Mouse (Mus musculus) CD8-positive naive resting alpha-beta T cell, adult 2 months (primary cell): ENCODE measurements around the gene Apela.

Source experiments
- DNase-seq, 2 experiments: peaks; one replicate each; pipeline ENCODE4 v3.0.0; 2022; ENCODE audit warnings: low read depth in 2 of 2, low spot score in 2 of 2

The Apela gene

DNA sequence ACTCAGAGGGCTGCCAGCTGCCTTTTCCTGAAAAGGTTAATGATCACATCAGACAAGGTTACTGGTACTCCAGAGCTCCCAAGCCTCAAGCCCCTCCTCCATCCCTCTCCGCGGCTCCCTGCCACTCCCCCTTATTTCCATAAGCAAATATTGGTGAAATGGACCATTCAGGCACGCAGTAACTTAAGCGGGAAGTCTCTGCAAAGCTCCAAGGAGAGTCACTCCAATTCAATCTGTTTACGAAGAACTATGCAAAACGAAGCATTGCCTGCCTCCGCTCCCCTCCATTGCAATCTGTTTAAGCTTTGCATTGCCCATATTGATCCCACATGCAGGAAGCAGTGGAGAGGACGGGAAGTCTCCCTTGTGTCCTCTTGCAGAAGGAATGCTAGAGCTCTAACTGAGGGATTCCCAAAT lies at the start of gene Apela:
TSS of gene Apela (minus strand) at position 220 of the 417 bp plus-strand sequence.
- DNase-seq = no peak

DNA sequence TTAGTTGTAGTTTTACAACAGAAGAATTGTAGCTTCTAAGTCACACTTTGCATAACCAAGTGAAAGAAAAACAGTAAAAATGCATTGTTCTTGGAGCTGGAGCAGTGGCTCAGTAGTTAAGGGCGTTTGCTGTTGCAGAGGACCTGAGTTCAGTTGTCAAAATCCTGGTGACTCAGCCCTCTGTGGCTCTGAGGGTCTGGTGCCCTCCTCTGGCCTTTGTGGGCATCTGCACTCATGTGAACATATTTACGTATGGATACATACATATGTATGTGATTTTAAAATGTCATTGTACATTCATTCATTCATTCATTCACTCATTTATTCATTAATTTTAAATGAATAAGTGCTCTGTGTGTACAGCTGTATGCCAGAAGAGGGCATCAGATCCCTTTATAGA lies 48.5 kb upstream of the Apela start:
- no peak for DNase-seq

DNA sequence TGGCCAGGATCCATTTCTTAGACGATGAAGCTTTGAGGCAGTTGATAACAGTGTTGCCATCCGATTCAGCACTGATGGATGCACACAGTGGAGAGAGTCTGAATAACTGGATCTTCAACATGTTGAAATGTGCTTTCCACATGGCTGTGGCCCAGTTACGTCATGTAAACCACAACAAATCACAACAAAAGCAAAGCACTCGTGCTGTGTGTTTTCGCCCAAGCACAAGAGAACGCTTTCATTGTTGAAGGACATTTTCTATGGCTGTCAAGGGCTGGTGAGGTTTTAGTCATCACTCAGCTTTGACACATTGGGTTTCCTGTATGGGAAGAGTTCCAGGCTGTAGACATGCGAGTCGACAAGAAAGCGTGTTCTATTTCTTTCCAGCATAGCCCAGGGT lies 43.6 kb upstream of the Apela start:
- no peak for DNase-seq

DNA sequence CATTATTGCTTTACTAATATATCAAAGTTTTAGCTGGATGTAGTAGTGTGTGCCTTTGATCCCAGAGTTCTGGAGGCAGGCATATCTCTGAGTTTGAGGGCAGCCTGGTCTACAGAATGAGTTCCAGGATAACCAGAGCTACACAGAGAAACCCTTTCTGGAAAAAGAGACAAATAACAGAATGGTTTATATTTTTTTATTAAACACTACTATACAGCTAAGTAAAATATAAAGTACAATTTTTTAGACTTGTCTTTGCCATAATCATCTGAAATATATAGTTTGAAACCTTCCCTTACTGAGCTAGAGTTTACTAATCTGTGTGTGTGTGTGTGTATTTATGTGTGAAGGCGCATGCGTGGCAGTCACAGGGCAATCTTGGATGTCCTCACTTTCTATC lies 37.6 kb upstream of the Apela start, which contains the start of gene Gm10663:
TSS of gene Gm10663 (plus strand) at position 301 of the 400 bp plus-strand sequence.
- no peak for DNase-seq

DNA sequence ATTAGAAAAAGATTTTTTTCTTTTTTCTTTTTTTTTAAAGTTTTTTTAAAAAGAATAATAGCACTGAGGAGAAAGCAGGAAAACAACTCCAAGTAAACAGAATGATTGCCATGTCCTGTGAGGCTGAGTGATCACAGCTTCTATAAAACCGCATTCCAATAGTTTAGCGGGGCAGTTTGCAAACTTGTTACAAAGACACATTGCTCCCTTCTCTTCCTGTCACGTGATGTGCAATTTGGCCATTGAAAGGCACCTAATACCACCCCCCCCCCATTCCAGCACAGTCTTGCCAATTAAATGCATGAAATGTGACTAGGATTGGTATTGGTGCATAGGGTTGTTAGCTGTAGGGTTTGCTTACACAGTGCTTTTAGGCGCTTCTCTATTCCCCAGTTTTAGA lies 33.9 kb upstream of the Apela start:
- DNase-seq = no peak

DNA sequence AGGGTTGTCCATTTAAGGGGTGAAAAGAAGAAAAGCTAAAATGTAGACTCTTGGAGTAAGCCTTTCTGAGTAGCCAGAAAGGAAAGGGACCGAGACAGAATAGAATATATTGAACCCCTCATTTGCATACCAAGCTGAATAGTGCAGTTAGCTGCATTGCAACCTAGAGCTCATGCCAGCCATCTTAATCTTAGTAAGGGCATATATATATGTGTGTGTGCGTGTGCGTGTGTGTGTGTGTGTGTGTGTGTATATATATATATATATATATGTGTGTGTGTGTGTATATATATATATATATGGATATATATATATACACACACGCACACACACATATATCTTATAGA lies 31.3 kb upstream of the Apela start:
- DNase-seq = no peak

DNA sequence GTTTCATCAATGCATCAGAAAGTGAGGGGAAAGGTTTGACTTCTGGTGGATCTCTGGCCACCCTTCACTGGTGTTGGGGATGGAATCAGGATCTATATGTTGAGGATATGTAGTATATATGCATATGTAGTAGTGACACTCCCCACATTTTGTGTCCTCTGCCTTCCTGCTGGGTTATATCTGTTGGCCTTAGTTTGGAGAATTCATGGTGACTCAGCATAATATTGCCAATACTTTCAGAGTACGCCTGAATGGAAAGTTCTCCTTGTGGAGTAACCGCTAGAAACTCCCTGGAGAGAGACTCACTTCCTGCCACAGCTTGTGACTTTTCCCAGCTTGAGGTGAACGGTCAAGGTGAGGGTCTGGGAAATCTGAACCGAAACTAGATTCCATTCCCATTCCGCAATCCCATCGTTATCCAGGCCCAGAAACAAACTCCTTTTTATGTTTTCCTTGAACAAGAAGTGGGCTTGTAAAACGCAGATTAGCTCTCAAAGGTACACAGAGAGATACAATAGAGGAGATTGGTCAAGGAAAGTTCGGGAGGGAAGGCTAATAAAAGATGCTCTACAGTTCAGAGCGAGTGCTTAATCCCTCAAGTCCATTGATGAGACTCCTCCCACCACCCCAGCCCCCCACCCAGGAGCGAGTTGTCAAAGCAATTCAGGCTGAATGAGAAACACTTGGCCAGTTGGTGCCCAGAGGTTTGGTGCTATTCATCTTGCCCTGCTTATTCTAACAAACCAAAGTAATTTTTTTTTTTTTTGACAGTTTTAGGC lies 30.7 kb upstream of the Apela start:
- DNase-seq = no peak

DNA sequence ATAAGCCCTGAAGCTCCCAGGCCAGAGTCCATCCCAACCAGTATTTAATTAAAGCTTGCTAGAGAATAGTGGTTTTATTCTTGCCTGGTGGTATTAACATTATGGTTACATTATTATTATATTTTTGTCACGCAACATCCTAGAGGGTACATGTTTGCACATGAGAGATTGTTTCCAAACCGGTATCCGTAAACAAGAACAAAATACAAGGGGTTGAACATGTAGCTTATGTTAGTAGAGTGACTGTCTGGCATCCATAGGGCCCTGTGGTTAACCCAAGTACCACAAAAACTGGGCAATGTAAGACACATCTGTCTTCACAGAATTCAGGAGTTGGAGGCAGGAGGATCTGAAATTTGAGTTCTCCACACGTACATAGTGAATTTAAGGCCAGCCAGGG lies 29.9 kb upstream of the Apela start:
- no peak for DNase-seq

DNA sequence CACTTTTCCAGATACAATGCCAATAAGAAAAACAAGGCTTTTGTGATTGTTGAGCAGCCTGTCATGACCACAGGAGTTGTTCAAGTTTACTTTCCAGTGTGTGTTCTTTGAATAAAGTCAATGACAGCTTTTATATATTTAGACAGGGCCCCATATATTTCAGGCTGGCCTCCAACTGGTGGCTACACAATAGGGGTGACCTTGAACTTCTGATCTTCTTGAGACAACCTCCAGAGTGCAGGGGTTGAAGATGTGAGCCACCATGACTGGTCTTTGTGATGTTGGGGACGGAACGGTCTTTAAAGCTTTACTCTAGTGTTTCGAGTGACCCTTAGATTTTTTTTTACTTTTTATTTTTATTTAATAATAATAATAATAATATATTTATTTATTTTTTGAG lies 28.5 kb upstream of the Apela start:
- DNase-seq = no peak

DNA sequence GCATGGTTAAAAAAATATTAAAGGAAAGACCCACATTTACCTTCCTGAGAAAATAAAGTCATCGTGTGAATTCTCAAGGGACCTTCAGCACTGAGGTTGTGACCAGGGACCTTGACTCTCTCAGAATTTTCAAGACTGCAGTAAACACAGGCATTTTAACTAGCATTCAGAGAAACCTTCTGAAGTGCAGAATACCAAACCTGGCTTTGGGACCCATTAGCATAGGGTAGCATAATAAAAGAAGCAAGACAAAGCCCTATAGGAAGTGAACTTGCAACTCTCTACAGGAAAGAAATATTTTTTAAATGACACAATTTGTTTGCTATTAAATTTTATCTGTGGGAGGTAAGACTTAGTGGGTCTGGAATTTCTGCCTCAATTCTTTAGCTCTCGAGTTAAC lies 26.9 kb upstream of the Apela start:
- DNase-seq = no peak

DNA sequence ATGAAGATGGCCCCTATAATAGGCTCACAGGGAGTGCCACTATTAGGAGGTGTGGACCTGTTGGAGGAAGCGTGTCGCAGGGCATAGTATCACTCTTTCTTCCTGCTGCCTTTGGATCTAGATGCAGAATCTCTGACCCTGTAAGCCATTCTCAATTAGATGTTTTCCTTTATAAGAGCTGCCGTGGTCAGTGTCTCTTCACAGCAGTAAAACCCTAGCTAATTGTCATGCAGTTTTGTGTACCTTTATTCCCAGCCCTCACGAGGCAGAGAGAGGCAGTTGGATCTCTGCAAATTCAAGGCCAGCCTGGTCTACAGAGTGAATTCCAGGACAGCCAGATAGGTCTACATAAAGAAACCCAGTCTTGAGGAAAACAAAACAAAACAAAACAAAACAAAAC lies 25.1 kb upstream of the Apela start:
- DNase-seq = no peak

DNA sequence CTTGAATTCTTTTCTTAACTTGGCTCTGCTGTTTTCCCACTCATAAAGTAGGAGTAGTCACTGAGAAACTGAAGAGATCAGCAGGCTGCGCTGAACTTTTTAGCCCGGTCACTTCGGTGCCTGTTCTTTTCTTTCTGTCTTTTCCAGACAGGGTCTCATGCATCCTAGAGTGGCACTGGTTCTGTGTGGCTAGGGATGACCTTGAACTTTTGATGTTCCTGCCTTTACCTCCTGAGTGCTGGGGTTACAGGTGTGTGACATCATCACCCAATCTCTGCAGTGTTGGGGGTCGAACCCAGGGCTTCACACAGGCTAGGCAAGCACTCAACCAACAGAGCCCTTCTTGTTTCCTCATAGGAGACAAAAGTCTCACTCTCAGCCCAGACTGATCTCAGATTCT lies 19.6 kb upstream of the Apela start:
- DNase-seq = no peak

DNA sequence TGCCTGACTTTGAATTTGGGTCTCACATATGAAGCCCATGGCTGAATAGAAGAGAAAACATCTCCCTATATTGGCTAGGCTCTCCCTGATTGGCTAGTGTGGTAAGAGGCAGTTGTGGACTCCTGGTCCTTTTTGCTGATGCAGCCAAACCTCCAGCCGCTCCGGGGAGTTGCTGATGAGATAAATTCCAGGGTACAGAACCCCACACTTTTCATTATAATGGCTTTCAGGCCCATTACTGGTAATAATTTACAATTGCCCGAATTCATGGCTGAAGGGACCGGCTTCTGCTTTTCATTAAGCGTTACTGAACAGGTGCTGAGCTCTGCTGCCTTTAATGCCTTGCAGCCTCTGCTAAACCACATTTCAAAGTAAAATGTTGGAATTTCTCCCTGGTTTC lies 16.8 kb upstream of the Apela start:
- no peak for DNase-seq

DNA sequence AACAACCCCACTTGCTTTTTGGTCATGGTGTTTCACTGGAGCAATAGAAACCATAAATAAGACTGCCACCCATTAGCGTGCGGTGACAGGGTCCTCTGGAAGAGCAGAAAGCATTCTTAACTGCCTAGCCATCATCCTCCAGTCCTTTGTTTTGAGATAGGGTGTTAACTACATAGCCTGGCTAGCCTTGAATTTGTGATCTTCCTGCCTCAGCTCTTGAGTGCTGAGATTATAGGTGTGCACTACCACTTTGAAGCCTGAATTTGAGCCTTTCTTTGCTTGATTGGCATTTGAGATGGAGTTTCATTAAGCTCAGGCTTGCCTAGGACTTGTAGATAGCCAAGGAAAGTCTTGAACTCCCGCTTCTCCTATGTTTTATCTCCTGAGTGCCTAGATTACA lies 16.4 kb upstream of the Apela start:
- no peak for DNase-seq

DNA sequence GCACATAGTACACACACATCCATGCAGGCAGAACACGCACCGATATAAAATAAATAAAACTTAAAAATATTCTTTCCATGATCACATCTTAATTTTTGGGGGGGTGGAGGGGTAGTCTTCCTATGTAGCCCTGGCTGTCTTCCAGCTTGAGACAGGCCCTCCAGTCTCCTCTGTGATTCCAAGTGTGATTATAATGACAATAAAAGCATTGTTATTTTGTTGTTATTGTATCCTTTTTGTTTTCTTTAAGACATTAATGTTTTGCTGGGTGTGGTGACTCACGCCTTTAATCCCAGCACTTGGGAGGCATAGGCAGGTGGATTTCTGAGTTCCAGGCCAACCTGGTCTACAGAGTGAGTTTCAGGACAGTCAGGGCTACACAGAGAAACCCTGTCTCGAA lies 10.7 kb upstream of the Apela start:
- no peak for DNase-seq

DNA sequence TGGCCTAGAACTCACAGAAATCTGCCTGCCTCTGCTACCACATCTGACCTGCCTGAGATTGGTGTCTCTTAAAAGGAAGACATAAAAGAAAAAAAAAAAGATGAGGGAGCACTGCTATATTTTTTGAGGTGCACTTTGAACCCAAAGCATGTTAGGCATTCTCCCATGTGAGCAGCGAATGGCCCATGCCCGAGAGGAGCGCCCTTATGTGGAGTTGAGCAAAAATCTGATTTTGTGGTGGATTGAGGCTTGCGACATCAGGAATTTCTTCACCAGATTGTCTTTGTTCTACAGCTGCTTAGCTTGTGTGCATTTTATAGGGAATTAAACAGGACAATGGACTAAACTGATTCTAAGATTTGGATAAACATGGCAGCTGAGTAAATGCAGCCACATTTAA lies 10.1 kb upstream of the Apela start:
- DNase-seq = no peak

DNA sequence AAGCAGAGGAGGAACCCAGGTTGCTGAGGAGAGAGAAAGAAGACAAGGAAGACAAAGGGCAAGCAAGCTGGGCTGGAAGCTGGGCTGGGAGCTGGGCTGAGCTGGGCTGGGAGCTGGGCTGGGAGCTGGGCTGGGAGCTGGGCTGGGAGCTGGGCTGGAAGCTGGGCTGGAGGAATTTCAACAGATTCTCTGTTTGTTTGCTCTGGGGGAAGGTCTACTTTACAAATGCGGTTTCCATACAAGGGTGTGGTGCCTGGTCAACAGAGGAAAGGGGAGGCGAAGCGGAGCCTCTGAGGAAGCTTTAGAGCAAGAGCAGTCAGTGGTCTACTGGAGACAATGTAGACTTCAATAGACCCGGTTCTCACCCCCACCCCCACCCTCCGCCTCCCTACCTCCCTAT lies 9.4 kb upstream of the Apela start:
- DNase-seq = no peak

DNA sequence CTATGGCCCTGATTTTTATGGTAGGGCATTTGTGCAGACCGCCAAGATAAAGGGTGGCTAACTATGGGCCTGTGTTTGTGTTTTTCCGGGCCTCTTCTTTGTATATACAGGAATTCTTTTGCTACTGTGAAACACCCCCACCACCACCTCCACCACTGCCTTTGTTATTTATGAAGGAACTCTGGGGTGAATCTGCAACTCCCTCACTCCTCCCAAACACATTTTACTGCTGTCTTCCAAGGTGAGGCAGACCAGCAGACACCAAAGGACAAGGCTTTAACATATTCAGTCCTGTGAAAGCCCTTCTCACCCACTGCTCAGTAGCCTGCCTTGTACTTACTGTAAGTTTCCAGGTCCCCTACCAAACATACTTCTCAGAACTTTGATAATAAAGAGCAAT lies 3.0 kb downstream of the Apela start:
- DNase-seq = no peak

DNA sequence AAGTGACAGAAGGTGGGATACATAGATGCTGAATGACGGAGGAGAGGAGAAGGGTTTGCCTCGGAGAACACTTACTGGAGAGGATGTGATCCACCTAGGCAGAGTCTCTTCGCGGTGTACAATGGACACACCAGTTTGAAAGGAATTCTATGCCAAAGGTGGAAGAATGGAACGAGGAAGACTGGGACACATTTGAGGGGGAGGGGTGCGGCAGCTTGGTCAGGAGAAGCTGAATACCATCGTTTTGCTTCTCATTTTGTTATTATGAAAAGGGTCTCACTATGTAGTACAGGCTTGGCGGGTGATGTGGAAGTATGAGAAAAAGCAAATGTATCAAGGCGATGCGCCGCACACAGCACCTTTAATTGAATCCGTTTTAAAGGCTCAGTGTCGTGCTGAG lies 4.1 kb downstream of the Apela start:
- no peak for DNase-seq

DNA sequence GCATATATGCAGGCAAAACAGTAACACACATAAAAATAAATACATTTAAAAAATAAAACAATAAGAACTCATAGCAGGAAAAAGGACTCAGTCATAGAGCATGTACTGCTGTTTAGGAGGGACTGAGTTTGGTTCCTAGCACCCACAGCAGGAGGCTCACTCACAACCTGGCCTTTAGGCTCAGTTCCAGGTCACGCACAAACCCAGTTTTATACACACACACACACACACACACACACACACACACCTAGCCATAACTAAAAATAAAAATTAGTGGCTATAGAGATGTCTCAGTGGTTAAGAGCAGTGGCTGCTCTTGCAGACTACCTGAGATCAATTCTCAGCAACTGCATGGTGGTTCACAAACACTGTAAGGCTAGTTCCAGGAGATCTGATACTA lies 5.0 kb downstream of the Apela start:
- DNase-seq = no peak

DNA sequence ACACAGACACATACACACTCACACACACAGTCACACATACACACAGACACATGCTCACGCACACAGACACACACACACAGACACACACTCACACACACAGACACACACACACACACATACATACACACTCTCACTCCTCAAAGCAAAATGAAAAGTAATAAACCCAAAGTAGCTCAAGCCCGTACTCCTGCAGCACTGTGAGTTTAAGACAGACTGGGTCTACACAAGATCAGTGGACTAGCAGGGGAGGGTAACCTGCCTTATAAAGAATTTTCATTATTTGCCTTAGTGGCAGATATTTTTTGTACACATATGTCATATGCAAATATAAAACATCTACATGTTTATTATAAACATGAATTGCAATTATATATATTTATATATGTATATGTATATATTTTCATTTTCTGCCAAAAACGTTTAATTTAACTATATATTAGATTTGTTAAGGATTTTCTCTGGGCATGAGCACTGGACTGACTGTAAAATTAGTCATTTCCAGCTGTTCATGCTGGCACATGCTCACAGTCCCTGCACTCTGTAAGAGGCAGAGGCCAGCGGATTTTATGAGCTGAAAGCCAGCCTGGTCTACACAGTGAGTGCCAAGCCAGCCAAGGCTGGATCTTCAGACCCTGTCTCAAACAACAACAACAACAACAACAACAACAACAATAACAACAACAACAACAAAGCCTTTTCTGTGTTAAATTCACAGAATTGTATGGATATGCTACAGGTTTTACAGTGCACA lies 6.2 kb downstream of the Apela start:
- no peak for DNase-seq

DNA sequence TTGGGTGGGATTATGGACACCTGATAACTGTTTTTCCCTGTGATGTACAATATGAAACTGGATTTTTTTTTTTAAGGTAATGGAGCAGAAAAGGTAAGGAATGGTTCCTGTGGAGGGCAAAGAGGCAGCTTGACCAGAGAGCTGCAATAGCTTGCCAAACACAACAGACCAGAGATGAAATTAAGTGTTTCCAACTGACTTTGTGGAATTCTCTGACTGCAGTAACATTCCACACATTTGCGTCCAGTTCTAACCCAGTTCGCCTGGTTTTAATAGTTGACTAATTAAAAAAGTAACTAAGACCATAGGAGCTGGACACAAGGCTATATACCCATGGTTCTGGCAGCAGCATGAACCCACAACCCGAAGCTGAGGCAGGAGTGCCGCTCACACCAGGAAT lies 7.4 kb downstream of the Apela start:
- no peak for DNase-seq
